Mouse (Mus musculus) neural tube, embryonic 14.5 days (tissue): ENCODE results near the gene 1700092M07Rik. TPM values are rescaled to one million over a fixed set of nuclear protein-coding genes. Genes with fewer than 3 reads are reported as not detected.

ENCODE experiments used
- ATAC-seq: fragments of 200-750 bp; cut with Nextera tagmentation; 2 replicates; pipeline ENCODE4 v1.8.0; 2017; ENCODE audit warnings: low read depth, mild to moderate bottlenecking, moderate TSS enrichment, moderate library complexity
- H3K27ac ChIP-seq: fragments of 300-500 bp; sonication (generic); 2 replicates; pipeline ENCODE4 v1.5.1; 2014; ENCODE audit warnings: low read depth, mild to moderate bottlenecking, control low read depth, low read length, moderate library complexity, mixed read lengths
- H3K27me3 ChIP-seq: fragments of 300-500 bp; sonication (generic); 2 replicates; pipeline ENCODE4 v1.6.1; 2014; ENCODE audit warnings: low read length; ENCODE audit not compliant: control insufficient read depth, insufficient read depth
- H3K36me3 ChIP-seq: fragments of 300-500 bp; sonication (generic); 2 replicates; pipeline ENCODE4 v1.6.1; 2014; ENCODE audit warnings: low read length, mixed read lengths; ENCODE audit not compliant: control insufficient read depth, insufficient read depth
- H3K4me1 ChIP-seq: fragments of 300-500 bp; sonication (generic); 2 replicates; pipeline ENCODE4 v1.6.1; 2014; ENCODE audit warnings: low read length; ENCODE audit not compliant: control insufficient read depth, insufficient read depth
- H3K4me2 ChIP-seq: fragments of 300-500 bp; sonication (generic); 2 replicates; pipeline ENCODE4 v1.6.1; 2014; ENCODE audit warnings: mild to moderate bottlenecking, low read depth, low read length, control low read depth
- H3K4me3 ChIP-seq: fragments of 300-500 bp; sonication (generic); 2 replicates; pipeline ENCODE4 v1.5.1; 2014; ENCODE audit warnings: low read depth, low read length, control low read depth, mixed read lengths
- H3K9ac ChIP-seq: fragments of 300-500 bp; sonication (generic); replicated peaks from 2 replicates; pipeline ENCODE4 v1.6.1; 2014; ENCODE audit warnings: low read depth, mild to moderate bottlenecking, control low read depth, low read length, mixed read lengths
- H3K9me3 ChIP-seq: fragments of 300-500 bp; sonication (generic); 2 replicates; pipeline ENCODE4 v1.6.1; 2016; ENCODE audit warnings: low read length; ENCODE audit not compliant: control insufficient read depth
- WGBS: fragments of 180-500 bp; shearing (Covaris S2); extraction: QIAGEN DNeasy Blood & Tissue Kit; methylation state at CpG from one replicate; pipeline ENCODE4 v1.1.7; 2014; 5-methylcytosine and 5-hydroxymethylcytosine counted together
- polyA plus RNA-seq: library from polyadenylated mRNA; unstranded; fragments of >200 nt; fragmentation: Nextera tagmentation; extraction: Ambion mirVana; gene quantifications from 2 replicates; pipeline ENCODE4 v1.2.1, GENCODE M21; 2014

1700092M07Rik gene
- polyA plus RNA-seq, 1 experiment from 2014 or later: 1.8 TPM

DNA sequence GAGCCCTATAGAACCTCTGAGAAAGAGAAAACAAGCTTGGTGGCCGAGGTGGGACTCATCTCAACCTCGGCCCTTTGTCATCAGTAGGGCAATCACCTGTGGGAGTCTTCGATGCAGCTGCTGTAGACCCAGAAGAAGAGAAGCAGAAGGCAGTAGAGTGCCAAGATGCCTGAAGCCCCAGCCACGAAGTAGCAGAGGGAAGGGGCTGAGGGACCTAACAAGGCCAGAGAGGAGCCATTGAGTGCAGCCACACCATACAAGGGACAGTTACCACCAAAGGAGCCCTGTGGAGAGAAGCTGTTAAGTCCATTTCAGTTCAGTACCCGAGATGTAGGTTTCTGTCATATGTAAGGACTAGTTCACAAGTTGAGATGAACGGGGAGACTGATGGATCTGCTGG, 32.9 kb downstream of the 1700092M07Rik start:
- Histone ChIP-seq H3K27me3 (no peaks in the 10 kb centered on the region), H3K4me3 (peak overlapping the region; percentile 64), H3K9me3 (no peaks in the 10 kb centered on the region), H3K27ac (no peak overlapping the region), H3K4me2 (peak overlapping the region; percentile 99), H3K36me3 (peaks cover 36% of the 10 kb centered on the region), H3K4me1 (peaks cover 33% of the 10 kb centered on the region), H3K9ac (peak overlapping the region; percentile 95; the same call in 1 of the 2 replicates)
- ATAC-seq: no peak
- 48% methylated on average over 6 of the region's 6 CpGs for WGBS

DNA sequence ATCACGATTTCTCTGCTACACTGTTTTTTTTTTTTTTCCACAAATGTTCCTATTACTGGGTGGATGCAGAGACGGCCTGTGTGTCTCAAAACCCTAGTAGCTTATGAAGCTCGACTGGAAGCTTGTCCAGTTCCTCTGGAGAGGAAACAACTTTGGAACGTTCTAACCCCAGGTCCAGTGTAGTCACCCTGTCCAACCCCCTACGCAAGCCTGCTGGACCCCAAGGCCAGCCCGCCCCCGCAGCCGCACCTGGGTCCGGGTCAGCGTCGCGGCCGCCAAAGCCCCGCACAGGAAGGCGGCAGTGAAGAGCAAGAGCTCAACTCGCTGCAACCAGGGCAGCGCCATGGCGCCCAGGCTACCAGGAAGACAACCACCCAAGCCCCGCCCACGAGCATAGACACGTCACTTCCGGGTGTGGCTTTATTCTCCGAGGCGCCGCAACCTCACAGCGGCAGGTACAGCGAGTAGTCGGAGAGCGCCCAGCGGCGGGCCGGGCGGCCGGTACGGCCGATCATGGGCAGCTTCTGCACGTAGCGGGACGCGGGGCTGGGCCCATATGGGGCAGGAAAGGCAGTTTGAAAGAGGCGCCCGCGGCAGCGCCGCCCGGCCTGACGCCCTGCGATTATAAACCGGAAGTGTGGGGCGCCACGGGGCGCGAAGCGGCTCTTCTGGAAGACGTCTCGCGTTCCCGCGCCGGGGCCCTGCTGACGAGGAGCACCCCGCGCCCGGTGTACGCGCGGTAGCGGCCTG, 33.7 kb downstream of the 1700092M07Rik start, which contains the start of gene Tmem179b:
Tmem179b (minus strand) TSS at position 382 of the 750 bp plus-strand sequence.
- H3K27ac ChIP-seq: peak within 1 kb of the TSS; percentile 99
- no peaks in the 10 kb centered on the region for H3K9me3 ChIP-seq
- no peaks in the 10 kb centered on the region for H3K27me3 ChIP-seq
- H3K4me3 ChIP-seq: peak within 1 kb of the TSS; percentile 64
- peak; percentile 94 for ATAC-seq
- H3K9ac ChIP-seq: peak within 1 kb of the TSS; percentile 95
- peaks cover 30% of the 10 kb centered on the region for H3K36me3 ChIP-seq
- peak within 1 kb of the TSS; percentile 99 for H3K4me2 ChIP-seq
- under 1% methylated on average over 67 of the region's 68 CpGs for WGBS
- peaks cover 33% of the 10 kb centered on the region for H3K4me1 ChIP-seq

DNA sequence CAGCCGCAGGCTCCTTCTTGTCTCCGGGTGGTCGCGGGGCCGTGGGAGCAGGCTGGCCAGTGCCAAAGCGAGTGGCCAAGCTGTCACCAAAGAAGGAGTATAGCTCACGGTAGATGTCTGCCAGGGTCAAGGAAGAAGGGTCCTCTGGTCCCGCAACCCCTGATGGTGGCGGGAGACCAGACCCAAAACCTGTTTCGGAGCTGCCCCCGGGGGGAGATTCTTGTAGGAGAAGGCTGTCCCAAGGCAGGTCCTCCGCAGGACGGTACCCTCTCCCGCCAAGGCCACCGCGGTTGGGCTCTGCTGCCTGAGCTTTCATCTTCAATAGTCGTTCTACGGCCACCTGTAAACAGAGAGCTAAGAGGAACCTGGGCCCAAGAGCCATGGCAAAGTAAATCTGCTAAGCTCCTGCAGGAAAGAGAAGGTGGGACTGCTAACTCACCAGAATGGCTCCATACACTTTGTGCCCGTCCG, 34.5 kb downstream of the 1700092M07Rik start:
- 7% methylated on average over 20 of the region's 20 CpGs for WGBS
- peak; percentile 32 for ATAC-seq
- H3K27ac ChIP-seq: peak overlapping the region; percentile 99

DNA sequence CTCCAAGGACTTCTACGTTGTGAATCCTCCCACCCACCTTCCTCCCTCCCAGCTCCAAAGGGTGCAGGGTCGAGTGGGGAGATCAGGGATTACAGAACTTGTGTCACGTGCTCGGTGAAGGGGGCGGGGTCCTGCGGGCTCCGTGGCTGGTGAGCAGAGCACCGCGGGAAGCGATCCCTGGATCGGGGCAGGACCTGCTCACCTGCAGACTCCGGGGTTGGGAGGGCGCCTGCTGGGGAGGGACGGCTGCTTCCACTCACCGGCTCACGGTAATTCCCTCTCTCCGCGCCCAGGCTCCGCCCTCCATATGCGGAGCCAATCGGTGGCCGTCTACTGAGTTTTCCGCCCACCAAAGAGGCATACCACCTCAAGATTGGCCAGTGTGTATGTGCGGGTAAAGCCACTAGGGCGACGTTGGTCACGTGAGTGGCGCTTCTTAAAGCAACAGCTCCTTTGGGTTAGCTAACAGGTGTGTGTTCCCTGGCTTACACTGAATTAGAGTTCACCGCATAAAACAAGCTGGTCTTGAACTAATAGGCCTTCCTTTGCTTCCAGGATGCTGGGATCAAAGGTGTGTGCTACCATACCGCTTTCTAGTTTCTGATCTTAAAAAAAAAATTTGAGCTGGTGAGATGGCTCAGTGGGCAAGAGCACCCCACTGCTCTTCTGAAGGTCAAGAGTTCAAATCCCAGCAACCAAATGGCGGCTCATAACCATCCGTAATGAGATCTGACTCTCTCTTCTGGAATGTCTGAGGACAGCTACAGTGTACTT, 45.7 kb downstream of the 1700092M07Rik start, which contains the start of gene Taf6l:
Taf6l (minus strand) TSS at position 410 of the 774 bp plus-strand sequence.
- H3K4me3 ChIP-seq: peak within 1 kb of the TSS; percentile 71
- H3K4me2 ChIP-seq: peak within 1 kb of the TSS; percentile 72
- peak; percentile 100 for ATAC-seq
- no peaks in the 10 kb centered on the region for H3K27me3 ChIP-seq
- H3K9ac ChIP-seq: peak within 1 kb of the TSS; percentile 69
- peak within 1 kb of the TSS; percentile 67 for H3K27ac ChIP-seq
- WGBS: under 1% methylated on average over 31 of the region's 32 CpGs
- H3K4me1 ChIP-seq: peaks cover 10% of the 10 kb centered on the region; the same call in 1 of the 2 replicates
- no peaks in the 10 kb centered on the region for H3K9me3 ChIP-seq
- peaks cover 19% of the 10 kb centered on the region; the same call in 1 of the 2 replicates for H3K36me3 ChIP-seq

More for the DNA sequence above, 34.5 kb downstream of the 1700092M07Rik start:
- peak overlapping the region; percentile 99 for H3K4me2 ChIP-seq
- H3K9me3 ChIP-seq: no peaks in the 10 kb centered on the region
- peaks cover 23% of the 10 kb centered on the region for H3K36me3 ChIP-seq
- no peaks in the 10 kb centered on the region for H3K27me3 ChIP-seq
- H3K4me1 ChIP-seq: peaks cover 33% of the 10 kb centered on the region
- peak overlapping the region; percentile 95 for H3K9ac ChIP-seq
- H3K4me3 ChIP-seq: peak overlapping the region; percentile 64

DNA sequence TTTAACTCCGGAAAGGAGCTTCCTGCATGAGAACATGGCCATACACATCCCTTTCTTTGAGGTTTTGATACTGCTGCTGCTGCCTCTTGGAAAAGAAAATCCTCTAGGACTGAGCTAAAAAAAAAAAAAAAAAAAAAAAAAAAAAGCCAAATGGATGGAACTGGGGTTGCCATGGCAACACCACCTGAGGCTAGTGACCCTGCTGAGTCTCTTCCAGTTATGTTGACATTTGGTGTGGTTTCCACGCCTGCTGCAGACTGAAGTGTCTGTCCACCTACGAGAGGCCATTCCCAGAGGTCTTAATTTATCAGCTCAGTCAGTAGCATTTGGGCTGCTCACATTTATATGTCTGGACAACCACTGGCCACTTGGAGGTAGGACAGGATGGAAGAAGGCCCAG, 48.0 kb downstream of the 1700092M07Rik start:
- H3K4me3 ChIP-seq: no peak overlapping the region
- no peaks in the 10 kb centered on the region for H3K9me3 ChIP-seq
- no peak overlapping the region for H3K27ac ChIP-seq
- no peak for ATAC-seq
- no peak overlapping the region for H3K4me2 ChIP-seq
- 20% methylated on average over 3 of the region's 3 CpGs for WGBS
- no peak overlapping the region for H3K9ac ChIP-seq
- peaks cover 7% of the 10 kb centered on the region for H3K36me3 ChIP-seq
- no peaks in the 10 kb centered on the region for H3K27me3 ChIP-seq
- H3K4me1 ChIP-seq: peaks cover 10% of the 10 kb centered on the region; the same call in 1 of the 2 replicates

DNA sequence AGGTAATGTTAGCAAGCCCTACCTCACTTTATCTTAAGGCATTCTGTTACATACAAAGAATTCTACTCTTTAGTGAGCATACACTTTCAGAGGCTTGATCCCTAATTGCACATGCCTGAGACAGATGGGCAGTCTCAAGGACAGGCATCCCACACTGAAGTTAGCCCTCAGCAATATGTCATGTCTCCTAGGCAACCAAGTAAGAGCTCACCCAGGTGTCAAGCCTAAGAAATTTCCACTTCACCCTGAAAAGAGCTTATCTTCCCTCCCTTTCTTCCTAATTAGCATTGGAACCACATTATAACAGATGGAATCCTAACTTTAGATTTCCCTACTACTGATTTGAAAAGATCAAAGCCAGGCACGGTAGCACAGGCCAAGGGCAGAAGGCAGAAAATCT, 48.7 kb downstream of the 1700092M07Rik start:
- H3K36me3 ChIP-seq: peaks cover 12% of the 10 kb centered on the region
- H3K27ac ChIP-seq: no peak overlapping the region
- ATAC-seq: no peak
- H3K4me1 ChIP-seq: peaks cover 10% of the 10 kb centered on the region; the same call in 1 of the 2 replicates
- WGBS: 62% methylated on average over 1 of the region's 1 CpGs
- H3K9me3 ChIP-seq: no peaks in the 10 kb centered on the region
- H3K4me2 ChIP-seq: no peak overlapping the region
- H3K27me3 ChIP-seq: no peaks in the 10 kb centered on the region
- no peak overlapping the region for H3K9ac ChIP-seq
- no peak overlapping the region for H3K4me3 ChIP-seq

DNA sequence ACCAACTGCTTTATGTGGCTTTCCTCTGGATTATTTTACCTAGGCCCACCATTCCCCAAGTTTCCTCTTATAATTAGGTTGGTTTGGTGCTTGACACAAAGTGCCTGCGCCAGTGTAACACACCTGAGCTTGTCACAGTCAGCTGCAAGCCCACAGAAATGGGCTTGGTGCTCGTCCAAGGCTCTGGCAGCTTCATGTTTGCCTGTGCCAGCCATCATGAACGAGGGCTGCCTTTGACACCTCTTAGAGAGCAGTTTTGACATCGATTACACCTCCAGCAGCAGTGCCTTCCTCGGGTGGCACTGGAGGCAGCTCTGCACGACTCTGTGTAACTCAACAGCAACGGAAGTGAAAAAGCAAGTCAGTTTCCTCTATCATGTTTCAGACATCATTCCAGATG, 49.7 kb downstream of the 1700092M07Rik start:
- no peak overlapping the region for H3K9ac ChIP-seq
- no peak for ATAC-seq
- peaks cover 16% of the 10 kb centered on the region for H3K36me3 ChIP-seq
- no peak overlapping the region for H3K4me3 ChIP-seq
- peaks cover 10% of the 10 kb centered on the region; the same call in 1 of the 2 replicates for H3K4me1 ChIP-seq
- H3K9me3 ChIP-seq: no peaks in the 10 kb centered on the region
- no peaks in the 10 kb centered on the region for H3K27me3 ChIP-seq
- WGBS: 86% methylated on average over 7 of the region's 7 CpGs
- no peak overlapping the region for H3K27ac ChIP-seq
- no peak overlapping the region for H3K4me2 ChIP-seq
